Mouse (Mus musculus) left cerebral cortex, adult 18-20 months (tissue): ENCODE data around the gene Itgbl1. TPM values are rescaled to one million over a fixed set of nuclear protein-coding genes. Genes with fewer than 3 reads are reported as not detected.

Experiments used
- DNase-seq, 2 experiments: peaks; one replicate each; pipeline ENCODE4 v3.0.0; 2021 to 2022; ENCODE audit warnings: low spot score in 2 of 2, mixed read lengths in 1 of 2
- total RNA-seq, 2 experiments: library from RNA; stranded (reverse); gene quantifications; 2 replicates each; pipeline ENCODE4 v1.2.3; 2021

Gene Itgbl1
- total RNA-seq, 2 experiments from 2014 or later: 1.3 to 1.9 TPM

- no peak for DNase-seq
These were observed 306.8 kb downstream of the Itgbl1 start for GRCm38 (mm10) chr14:123966531-123966930.

DNA sequence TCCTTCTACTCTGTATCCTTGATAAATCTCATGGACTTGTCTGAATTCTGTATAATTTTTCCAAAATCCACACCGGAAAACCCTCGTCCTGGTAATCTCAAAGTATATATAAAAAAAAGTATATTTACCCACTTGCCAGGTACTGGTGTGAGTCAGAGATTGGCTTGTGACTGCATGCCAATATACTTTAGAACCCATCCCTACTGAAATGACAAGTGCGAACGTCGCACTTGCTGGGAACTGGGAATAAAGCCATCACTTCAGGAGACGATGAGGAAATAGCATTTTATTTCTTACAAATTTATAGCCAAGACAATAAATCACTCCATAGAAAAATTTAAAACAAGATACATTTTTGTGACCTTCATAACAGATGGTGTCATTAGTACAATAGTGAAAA lies 308.2 kb downstream of the Itgbl1 start:
- no peak for DNase-seq

DNA sequence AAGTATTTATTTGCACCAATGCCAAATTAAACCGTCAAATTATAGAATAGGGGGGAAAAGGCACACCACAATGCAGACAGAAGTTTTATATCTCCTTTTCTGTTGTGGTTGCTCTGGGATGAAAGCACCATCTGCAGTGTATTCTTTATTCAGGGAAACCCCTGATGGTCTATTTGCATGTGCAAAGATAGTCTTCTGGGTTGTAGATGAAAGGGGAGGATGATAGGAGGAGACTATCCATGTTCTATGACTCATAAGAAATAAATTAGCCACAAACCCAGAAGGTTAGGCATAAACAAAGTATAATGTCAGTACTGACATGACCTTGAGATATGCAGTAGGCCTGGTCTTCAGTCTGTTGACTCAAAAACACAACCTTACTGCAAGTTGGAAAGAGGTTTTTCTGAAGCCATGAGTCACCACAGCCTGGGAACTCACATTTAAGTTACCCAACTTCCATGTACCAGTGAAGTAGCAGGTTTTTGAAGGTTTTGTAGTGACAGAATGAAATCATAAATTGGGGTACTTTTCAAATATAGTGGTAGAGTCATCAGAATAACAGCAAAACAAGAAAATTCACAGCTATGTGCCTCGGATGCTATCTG lies 330.9 kb downstream of the Itgbl1 start:
- no peak for DNase-seq

Other genes starting within 250 kb of the Itgbl1 start
- gene Nalcn, start 32.8 kb upstream of the Itgbl1 start, total RNA-seq: 10 to 100 TPM; 63.2 to 66.3 TPM